7 mouse cellular contexts compared by ENCODE assay signal in genomic region chr7:6383044-6383455, GRCm38 (mm10). TPM values are rescaled to one million over a fixed set of nuclear protein-coding genes. Genes with fewer than 3 reads are reported as not detected.
DNase-seq lines count a peak whose midpoint lies in the region; ATAC-seq lines count a peak whose summit lies in the region.

Gene Zfp28 (plus strand): TSS chr7:6383295.

- no peak within 1 kb of the TSS for H3K27ac ChIP-seq in embryonic facial prominence, embryonic 11.5 days (replicated peaks; ENCODE audit: low read depth, low read length)
- no peak within 1 kb of the TSS for H3K27ac ChIP-seq in limb, embryonic 11.5 days (replicated peaks; ENCODE audit: low read depth, low read length)
- H3K27ac ChIP-seq in midbrain, embryonic 14.5 days (replicated peaks; ENCODE audit: low read depth, low read length) = peak within 1 kb of the TSS; percentile 63

- under 1% methylated on average over 28 of the region's 28 CpGs for WGBS in embryonic facial prominence, embryonic 11.5 days
- WGBS in limb, embryonic 11.5 days = 1% methylated on average over 28 of the region's 28 CpGs
- under 1% methylated on average over 28 of the region's 28 CpGs for WGBS in midbrain, embryonic 14.5 days

- H3K27me3 ChIP-seq in embryonic facial prominence, embryonic 11.5 days (ENCODE audit: control insufficient read depth, insufficient read depth, low read length) = no peaks in the 10 kb centered on the region
- H3K27me3 ChIP-seq in limb, embryonic 11.5 days (ENCODE audit: control insufficient read depth, insufficient read depth, low read length) = no peaks in the 10 kb centered on the region
- no peaks in the 10 kb centered on the region for H3K27me3 ChIP-seq in midbrain, embryonic 14.5 days (ENCODE audit: control insufficient read depth, insufficient read depth, low read length)

- peak within 1 kb of the TSS; percentile 60 for H3K9ac ChIP-seq in embryonic facial prominence, embryonic 11.5 days (replicated peaks; ENCODE audit: low read length)
- H3K9ac ChIP-seq in limb, embryonic 11.5 days (ENCODE audit: low read length) = peak within 1 kb of the TSS; percentile 58
- peak within 1 kb of the TSS; percentile 76 for H3K9ac ChIP-seq in midbrain, embryonic 14.5 days (replicated peaks; ENCODE audit: low read length)

- H3K4me3 ChIP-seq in embryonic facial prominence, embryonic 11.5 days (ENCODE audit: low read depth, low read length) = peak within 1 kb of the TSS; percentile 52
- H3K4me3 ChIP-seq in limb, embryonic 11.5 days (ENCODE audit: low read depth, low read length) = peak within 1 kb of the TSS; percentile 53
- peak within 1 kb of the TSS; percentile 69 for H3K4me3 ChIP-seq in midbrain, embryonic 14.5 days (replicated peaks; ENCODE audit: low read depth, low read length)

- peak; percentile 97 for ATAC-seq in embryonic facial prominence, embryonic 11.5 days (replicated peaks; ENCODE audit: insufficient number of reproducible peaks, low FRiP score, low TSS enrichment, low read depth)
- peak; percentile 97 for ATAC-seq in limb, embryonic 11.5 days (ENCODE audit: insufficient number of reproducible peaks, low FRiP score, low TSS enrichment, low read depth)
- ATAC-seq in midbrain, embryonic 14.5 days (ENCODE audit: low FRiP score, low TSS enrichment) = peak; percentile 97

- peak; percentile 97 for DNase-seq in adrenal gland, postnatal 14 days
- DNase-seq in embryonic facial prominence, embryonic 11.5 days (ENCODE audit: low spot score) = peak; percentile 98
- peak; percentile 99 for DNase-seq in heart, adult 11 months
- DNase-seq in kidney, adult 18-20 months = peak; percentile 94
- DNase-seq in limb, embryonic 11.5 days (ENCODE audit: low spot score) = peak; percentile 97
- peak; percentile 98 for DNase-seq in midbrain, embryonic 14.5 days
- DNase-seq in spleen, adult 18-20 months = peak; percentile 90 to 93

- H3K36me3 ChIP-seq in embryonic facial prominence, embryonic 11.5 days (replicated peaks; ENCODE audit: control insufficient read depth, insufficient read depth, low read depth, low read length) = no peaks in the 10 kb centered on the region
- no peaks in the 10 kb centered on the region for H3K36me3 ChIP-seq in limb, embryonic 11.5 days (ENCODE audit: control insufficient read depth, insufficient read depth, low read length)
- H3K36me3 ChIP-seq in midbrain, embryonic 14.5 days (ENCODE audit: control insufficient read depth, insufficient read depth, low read length) = peaks cover 19% of the 10 kb centered on the region; the same call in 1 of the 2 replicates

- no peaks in the 10 kb centered on the region for H3K9me3 ChIP-seq in embryonic facial prominence, embryonic 11.5 days (replicated peaks; ENCODE audit: control insufficient read depth, low read length)
- no peaks in the 10 kb centered on the region for H3K9me3 ChIP-seq in limb, embryonic 11.5 days (ENCODE audit: control insufficient read depth, low read length)
- H3K9me3 ChIP-seq in midbrain, embryonic 14.5 days (ENCODE audit: control insufficient read depth, low read length) = no peaks in the 10 kb centered on the region

- peak within 1 kb of the TSS; percentile 75 for H3K4me2 ChIP-seq in embryonic facial prominence, embryonic 11.5 days (ENCODE audit: low read depth, low read length)
- peak within 1 kb of the TSS; percentile 68 for H3K4me2 ChIP-seq in limb, embryonic 11.5 days (ENCODE audit: low read depth, severe bottlenecking)
- H3K4me2 ChIP-seq in midbrain, embryonic 14.5 days (ENCODE audit: low read length) = peak within 1 kb of the TSS; percentile 84

- H3K4me1 ChIP-seq in embryonic facial prominence, embryonic 11.5 days (ENCODE audit: control insufficient read depth, insufficient read depth, low read length) = no peaks in the 10 kb centered on the region
- no peaks in the 10 kb centered on the region; the same call in 1 of the 2 replicates for H3K4me1 ChIP-seq in limb, embryonic 11.5 days (ENCODE audit: control insufficient read depth, insufficient read depth, low read length)
- peaks cover 9% of the 10 kb centered on the region for H3K4me1 ChIP-seq in midbrain, embryonic 14.5 days (ENCODE audit: control insufficient read depth, insufficient read depth, low read length)

RNA-seq across cellular contexts. Expression of gene Zfp28, which starts in this region (rescaled TPM):
- 2.6 and 4.8 TPM in 2 replicates for total RNA-seq in adrenal gland, postnatal 14 days (2021)
- polyA plus RNA-seq in embryonic facial prominence, embryonic 11.5 days (2014; fragmentation: Nextera tagmentation; extraction: Ambion mirVana) = 12.0 and 13.8 TPM in 2 replicates
- polyA plus RNA-seq in limb, embryonic 11.5 days (2014; fragmentation: Nextera tagmentation; extraction: Ambion mirVana) = 10.2 and 10.4 TPM in 2 replicates
- 14.6 and 17.7 TPM in 2 replicates for polyA plus RNA-seq in midbrain, embryonic 14.5 days (2014; fragmentation: Nextera tagmentation; extraction: Ambion mirVana)
